Mouse (Mus musculus) midbrain, embryonic 13.5 days (tissue): Measurements from ENCODE around the gene Tbc1d5. TPM values are rescaled to one million over a fixed set of nuclear protein-coding genes. Genes with fewer than 3 reads are reported as not detected.
"Not testable (repeated sequence)": the region's sequence is repeated elsewhere in the genome, so short reads cannot be mapped to it uniquely, and the experiment has no call there.

ENCODE experiments used
- ATAC-seq: fragments of 200-750 bp; cut with Nextera tagmentation; 2 replicates; pipeline ENCODE4 v1.8.0; 2017; ENCODE audit warnings: mild to moderate bottlenecking, moderate TSS enrichment, moderate library complexity
- H3K27ac ChIP-seq: fragments of 300-500 bp; sonication (generic); 2 replicates; pipeline ENCODE4 v1.5.1; 2015; ENCODE audit warnings: inconsistent platforms, mild to moderate bottlenecking, moderate library complexity
- H3K27me3 ChIP-seq: fragments of 300-500 bp; sonication (generic); 2 replicates; pipeline ENCODE4 v1.6.1; 2015; ENCODE audit warnings: mild to moderate bottlenecking, inconsistent platforms
- H3K36me3 ChIP-seq: fragments of 300-500 bp; sonication (generic); 2 replicates; pipeline ENCODE4 v1.6.1; 2015; ENCODE audit warnings: mild to moderate bottlenecking, inconsistent platforms
- H3K4me1 ChIP-seq: fragments of 300-500 bp; sonication (generic); replicated peaks from 2 replicates; pipeline ENCODE4 v1.6.1; 2015; ENCODE audit warnings: inconsistent platforms
- H3K4me2 ChIP-seq: fragments of 300-500 bp; sonication (generic); replicated peaks from 2 replicates; pipeline ENCODE4 v1.6.1; 2015; ENCODE audit warnings: moderate library complexity, mild to moderate bottlenecking, inconsistent platforms
- H3K4me3 ChIP-seq: fragments of 300-500 bp; sonication (generic); replicated peaks from 2 replicates; pipeline ENCODE4 v1.5.1; 2015; ENCODE audit warnings: mild to moderate bottlenecking, inconsistent platforms
- H3K9ac ChIP-seq: fragments of 300-500 bp; sonication (generic); replicated peaks from 2 replicates; pipeline ENCODE4 v1.6.1; 2015; ENCODE audit warnings: mild to moderate bottlenecking, inconsistent platforms
- H3K9me3 ChIP-seq: fragments of 300-500 bp; sonication (generic); 2 replicates; pipeline ENCODE4 v1.6.1; 2016; ENCODE audit warnings: mild to moderate bottlenecking, inconsistent platforms
- WGBS: fragments of 180-500 bp; shearing (Covaris S2); methylation state at CpG from one replicate; pipeline ENCODE4 v1.1.7; 2015; 5-methylcytosine and 5-hydroxymethylcytosine counted together
- polyA plus RNA-seq: library from polyadenylated mRNA; unstranded; fragments of >200 nt; fragmentation: Nextera tagmentation; extraction: Ambion mirVana; gene quantifications from 2 replicates; pipeline ENCODE4 v1.2.1, GENCODE M21; 2015

The Tbc1d5 gene
- polyA plus RNA-seq, 1 experiment from 2014 or later: 8.5 TPM

- H3K27ac ChIP-seq, H3K9me3 ChIP-seq, H3K36me3 ChIP-seq, H3K27me3 ChIP-seq, H3K9ac ChIP-seq, H3K4me1 ChIP-seq: not testable (repeated sequence)
- H3K4me3 ChIP-seq: peak overlapping the region; percentile 29
- ATAC-seq: 0 out of 2 replicates have a peak, but pooled peaks have one; percentile 60
- peak overlapping the region; percentile 50 for H3K4me2 ChIP-seq
- 1% methylated on average over 39 of the region's 39 CpGs for WGBS
Observed at GRCm38 (mm10) chr17:50698410-50698809, 480.7 kb downstream of the Tbc1d5 start.

GRCm38 (mm10) chr17:50688135-50688534, 491.0 kb downstream of the Tbc1d5 start:
- Histone ChIP-seq H3K4me2 (no peak overlapping the region), H3K27ac (no peak overlapping the region), H3K9me3 (no peaks in the 10 kb centered on the region), H3K27me3 (no peaks in the 10 kb centered on the region), H3K4me1 (no peaks in the 10 kb centered on the region), H3K36me3 (peaks cover 16% of the 10 kb centered on the region), H3K9ac (no peak overlapping the region), H3K4me3 (no peak overlapping the region)
- 89% methylated on average over 6 of the region's 6 CpGs for WGBS
- no peak for ATAC-seq

- Histone ChIP-seq H3K4me2 (no peak overlapping the region), H3K4me1 (no peaks in the 10 kb centered on the region), H3K9ac (no peak overlapping the region), H3K4me3 (no peak overlapping the region), H3K27ac (no peak overlapping the region), H3K27me3 (no peaks in the 10 kb centered on the region), H3K36me3 (peaks cover 16% of the 10 kb centered on the region), H3K9me3 (no peaks in the 10 kb centered on the region)
- no peak for ATAC-seq
- 80% methylated on average over 10 of the region's 10 CpGs for WGBS
Observed at GRCm38 (mm10) chr17:50687670-50688069, 491.5 kb downstream of the Tbc1d5 start.

GRCm38 (mm10) chr17:50684960-50685645, 494.0 kb downstream of the Tbc1d5 start:
- ATAC-seq: no peak
- WGBS: 66% methylated on average over 7 of the region's 7 CpGs

More at GRCm38 (mm10) chr17:50684960-50685645, 494.0 kb downstream of the Tbc1d5 start:
- H3K9me3 ChIP-seq: no peaks in the 10 kb centered on the region
- no peak overlapping the region for H3K9ac ChIP-seq
- no peaks in the 10 kb centered on the region for H3K27me3 ChIP-seq
- H3K4me1 ChIP-seq: no peaks in the 10 kb centered on the region; the same call in 1 of the 2 replicates
- no peak overlapping the region for H3K27ac ChIP-seq
- peaks cover 15% of the 10 kb centered on the region for H3K36me3 ChIP-seq
- H3K4me2 ChIP-seq: no peak overlapping the region
- no peak overlapping the region for H3K4me3 ChIP-seq
